Mouse (Mus musculus) CH12.LX (cell line): ENCODE data around the gene Anp32a. TPM values are rescaled to one million over a fixed set of nuclear protein-coding genes. Genes with fewer than 3 reads are reported as not detected.

Experiments
- DNase-seq: peaks from one replicate; pipeline ENCODE4 v3.0.0-alpha.2; 2013; ENCODE audit errors: extremely low read depth
- H3K27ac ChIP-seq: 2 replicates; pipeline ENCODE4 v1.5.1; 2012; ENCODE audit warnings: low read depth, mild to moderate bottlenecking, control low read depth, moderate library complexity; ENCODE audit not compliant: insufficient read depth
- H3K27me3 ChIP-seq: replicated peaks from 2 replicates; pipeline ENCODE3; 2012; ENCODE audit warnings: inconsistent platforms
- H3K36me3 ChIP-seq, 2 experiments: replicated peaks in 1 of 2; 2 replicates each; pipeline versions ENCODE3 to v1.6.1; 2012; ENCODE audit warnings: inconsistent platforms in 1 of 2, low read length in 1 of 2, mild to moderate bottlenecking in 1 of 2, mixed read lengths in 1 of 2, moderate library complexity in 1 of 2; ENCODE audit not compliant: control insufficient read depth in 1 of 2, insufficient read depth in 1 of 2
- H3K4me1 ChIP-seq, 2 experiments: 2 replicates each; pipeline ENCODE4 v1.6.1; 2012; ENCODE audit warnings: inconsistent platforms in 1 of 2, moderate library complexity in 1 of 2; ENCODE audit not compliant: insufficient read depth in 2 of 2, control insufficient read depth in 1 of 2
- H3K4me2 ChIP-seq: 2 replicates; pipeline ENCODE4 v1.6.1; 2012; ENCODE audit warnings: low read depth, mild to moderate bottlenecking, control low read depth; ENCODE audit not compliant: poor library complexity, insufficient read depth, severe bottlenecking
- H3K4me3 ChIP-seq, 3 experiments: fragments of 150-350 bp in 1 of 3; sonication (generic) in 1 of 3; replicated peaks in 1 of 3; 2 replicates each; pipeline versions ENCODE3 to v1.5.1; 2011 to 2012; ENCODE audit warnings: low read depth in 2 of 3, low read length in 2 of 3, mild to moderate bottlenecking in 2 of 3, moderate library complexity in 2 of 3, control low read depth in 1 of 3, improper control_type of control experiment in 1 of 3, inconsistent platforms in 1 of 3, mixed read lengths in 1 of 3; ENCODE audit not compliant: poor library complexity in 1 of 3
- H3K79me2 ChIP-seq: replicated peaks from 2 replicates; pipeline ENCODE4 v1.6.1; 2012; ENCODE audit warnings: mild to moderate bottlenecking, moderate library complexity; ENCODE audit not compliant: control insufficient read depth, poor library complexity, insufficient read depth, severe bottlenecking; ENCODE audit errors: extremely low read depth
- H3K9ac ChIP-seq: 2 replicates; pipeline ENCODE4 v1.6.1; 2012; ENCODE audit warnings: low read depth, mild to moderate bottlenecking, control low read depth, moderate library complexity; ENCODE audit not compliant: insufficient read depth
- H3K9me3 ChIP-seq: replicated peaks from 2 replicates; pipeline ENCODE3; 2012; ENCODE audit warnings: low read length, inconsistent platforms, mixed read lengths
- CHD1 ChIP-seq: IDR thresholded peaks from 2 replicates; pipeline ENCODE4 v1.6.1; 2012; ENCODE audit warnings: low read depth, low read length, improper control_type of control experiment, inconsistent platforms
- CHD2 ChIP-seq: IDR thresholded peaks from 2 replicates; pipeline ENCODE4 v1.6.1; 2011; ENCODE audit warnings: low read length, improper control_type of control experiment
- CTCF ChIP-seq, 2 experiments: IDR thresholded peaks in 1 of 2; conservative IDR thresholded peaks in 1 of 2; 2 replicates each; pipeline ENCODE4 v1.5.1; 2011 to 2012; ENCODE audit warnings: low read depth in 2 of 2, low read length in 2 of 2, improper control_type of control experiment in 1 of 2, inconsistent platforms in 1 of 2, mild to moderate bottlenecking in 1 of 2, moderate library complexity in 1 of 2
- E2F4 ChIP-seq: IDR thresholded peaks from 2 replicates; pipeline ENCODE4 v1.6.1; 2011; ENCODE audit warnings: low read depth, low read length, improper control_type of control experiment; ENCODE audit not compliant: insufficient replicate concordance
- ELF1 ChIP-seq: IDR thresholded peaks from 2 replicates; pipeline ENCODE4 v1.6.1; 2014; ENCODE audit warnings: low read depth, mild to moderate bottlenecking, inconsistent platforms, low read length, improper control_type of control experiment
- EP300 ChIP-seq: IDR thresholded peaks from 2 replicates; pipeline ENCODE4 v1.6.1; 2011; ENCODE audit warnings: low read length, improper control_type of control experiment
- ETS1 ChIP-seq: conservative IDR thresholded peaks from 2 replicates; pipeline ENCODE4 v1.6.1; 2012; ENCODE audit warnings: low read depth, mild to moderate bottlenecking, inconsistent platforms, low read length, improper control_type of control experiment, moderate library complexity
- GABPA ChIP-seq: IDR thresholded peaks from 2 replicates; pipeline ENCODE4 v1.6.1; 2012; ENCODE audit warnings: low read depth, low read length, improper control_type of control experiment, inconsistent platforms; ENCODE audit not compliant: insufficient replicate concordance
- HCFC1 ChIP-seq: IDR thresholded peaks from 2 replicates; pipeline ENCODE4 v1.6.1; 2012; ENCODE audit warnings: low read depth, mild to moderate bottlenecking, inconsistent platforms, low read length, improper control_type of control experiment
- IRF4 ChIP-seq: IDR thresholded peaks from 2 replicates; pipeline ENCODE4 v1.6.1; 2014; ENCODE audit warnings: low read depth, mild to moderate bottlenecking, inconsistent platforms, low read length, improper control_type of control experiment
- JUN ChIP-seq: IDR thresholded peaks from 2 replicates; pipeline ENCODE4 v1.6.1; 2011; ENCODE audit warnings: low read depth, mild to moderate bottlenecking, low read length, improper control_type of control experiment, moderate library complexity; ENCODE audit not compliant: insufficient read depth
- JUND ChIP-seq: conservative IDR thresholded peaks from 2 replicates; pipeline ENCODE4 v1.6.1; 2011; ENCODE audit warnings: low read depth, low read length, improper control_type of control experiment
- KAT2A ChIP-seq: IDR thresholded peaks from 2 replicates; pipeline ENCODE4 v1.6.1; 2012; ENCODE audit warnings: low read length, improper control_type of control experiment, inconsistent platforms; ENCODE audit not compliant: insufficient replicate concordance
- MAFK ChIP-seq: IDR thresholded peaks from 2 replicates; pipeline ENCODE4 v1.6.1; 2011; ENCODE audit warnings: low read length, improper control_type of control experiment; ENCODE audit not compliant: insufficient replicate concordance
- MAX ChIP-seq: IDR thresholded peaks from 2 replicates; pipeline ENCODE4 v1.6.1; 2011; ENCODE audit warnings: low read length, improper control_type of control experiment
- MAZ ChIP-seq: IDR thresholded peaks from 2 replicates; pipeline ENCODE4 v1.6.1; 2012; ENCODE audit warnings: low read depth, mild to moderate bottlenecking, inconsistent platforms, low read length, improper control_type of control experiment, moderate library complexity
- MEF2A ChIP-seq: IDR thresholded peaks from 2 replicates; pipeline ENCODE4 v1.6.1; 2014; ENCODE audit warnings: low read depth, mild to moderate bottlenecking, inconsistent platforms, low read length, improper control_type of control experiment, borderline replicate concordance
- MXI1 ChIP-seq: IDR thresholded peaks from 2 replicates; pipeline ENCODE4 v1.6.1; 2011; ENCODE audit warnings: mild to moderate bottlenecking, low read depth, low read length, improper control_type of control experiment
- NELFE ChIP-seq: IDR thresholded peaks from 2 replicates; pipeline ENCODE4 v1.6.1; 2011; ENCODE audit warnings: low read depth, low read length, improper control_type of control experiment
- NRF1 ChIP-seq: IDR thresholded peaks from 2 replicates; pipeline ENCODE4 v1.6.1; 2014; ENCODE audit warnings: low read depth, mild to moderate bottlenecking, inconsistent platforms, low read length, improper control_type of control experiment, moderate library complexity
- PAX5 ChIP-seq: IDR thresholded peaks from 2 replicates; pipeline ENCODE4 v1.6.1; 2012; ENCODE audit warnings: low read length, inconsistent platforms, mixed read lengths
- POLR2A ChIP-seq: IDR thresholded peaks from 2 replicates; pipeline ENCODE4 v1.6.1; 2011; ENCODE audit warnings: low read depth, mild to moderate bottlenecking, improper control_type of control experiment, low read length
- RAD21 ChIP-seq: IDR thresholded peaks from 2 replicates; pipeline ENCODE4 v1.6.1; 2011; ENCODE audit warnings: low read depth, mild to moderate bottlenecking, low read length, improper control_type of control experiment, moderate library complexity
- RCOR1 ChIP-seq: conservative IDR thresholded peaks from 2 replicates; pipeline ENCODE4 v1.6.1; 2012; ENCODE audit warnings: low read depth, mild to moderate bottlenecking, inconsistent platforms, low read length, improper control_type of control experiment
- SIN3A ChIP-seq: IDR thresholded peaks from 2 replicates; pipeline ENCODE4 v1.6.1; 2012; ENCODE audit warnings: low read length, improper control_type of control experiment, inconsistent platforms
- TBP ChIP-seq: conservative IDR thresholded peaks from 2 replicates; pipeline ENCODE4 v1.6.1; 2011; ENCODE audit warnings: low read depth, low read length, improper control_type of control experiment
- TCF12 ChIP-seq: IDR thresholded peaks from 2 replicates; pipeline ENCODE4 v1.6.1; 2014; ENCODE audit warnings: low read depth, mild to moderate bottlenecking, inconsistent platforms, low read length, improper control_type of control experiment
- UBTF ChIP-seq: IDR thresholded peaks from 2 replicates; pipeline ENCODE4 v1.6.1; 2012; ENCODE audit warnings: low read depth, mild to moderate bottlenecking, inconsistent platforms, low read length, improper control_type of control experiment, moderate library complexity
- USF1 ChIP-seq: IDR thresholded peaks from 2 replicates; pipeline ENCODE4 v1.6.1; 2014; ENCODE audit warnings: low read depth, mild to moderate bottlenecking, inconsistent platforms, low read length, improper control_type of control experiment
- USF2 ChIP-seq: conservative IDR thresholded peaks from 2 replicates; pipeline ENCODE4 v1.6.1; 2011; ENCODE audit warnings: low read depth, low read length, improper control_type of control experiment
- ZC3H11A ChIP-seq: IDR thresholded peaks from 2 replicates; pipeline ENCODE4 v1.6.1; 2012; ENCODE audit warnings: low read depth, mild to moderate bottlenecking, inconsistent platforms, low read length, improper control_type of control experiment
- ZKSCAN1 ChIP-seq: IDR thresholded peaks from 2 replicates; pipeline ENCODE4 v1.6.1; 2012; ENCODE audit warnings: low read depth, inconsistent platforms, low read length, improper control_type of control experiment, borderline replicate concordance
- ZMIZ1 ChIP-seq: IDR thresholded peaks from 2 replicates; pipeline ENCODE4 v1.6.1; 2012; ENCODE audit warnings: low read depth, mild to moderate bottlenecking, inconsistent platforms, low read length, improper control_type of control experiment
- dilution Hi-C: fragments of 300-500 bp; cut with MboI; formaldehyde crosslinking; loops from 2 replicates; pipeline ENCODE4 v1.14.3; 2020; ENCODE audit warnings: low sequenced_read_pairs; ENCODE audit not compliant: extremely low pct_unique_long_range_greater_than_20kb, extremely low pct_ligation_motif_present
- in situ Hi-C: fragments of 300-500 bp; cut with MboI; formaldehyde crosslinking; loops from 3 replicates; pipeline ENCODE4 v1.14.3; 2019; ENCODE audit warnings: low sequenced_read_pairs, low pct_ligation_motif_present, low pct_unique_long_range_greater_than_20kb, mixed read lengths
- polyA plus RNA-seq: library from polyadenylated mRNA; unstranded; fragments of >175 nt; gene quantifications from 2 replicates; pipeline ENCODE4 v1.2.1, GENCODE M21; 2012; ENCODE audit warnings: low read depth; ENCODE audit not compliant: insufficient read length
- total RNA-seq, 2 experiments: library from RNA; depleted of rRNA; stranded (reverse); fragments of 300-350 nt in 1 of 2; fragments of >200 nt in 1 of 2; gene quantifications; 2 replicates each; pipeline ENCODE4 v1.2.3; 2012 to 2014

The Anp32a gene
- total and polyA plus RNA-seq, 3 experiments, result 585 to 1,207 (median 869) TPM

DNA sequence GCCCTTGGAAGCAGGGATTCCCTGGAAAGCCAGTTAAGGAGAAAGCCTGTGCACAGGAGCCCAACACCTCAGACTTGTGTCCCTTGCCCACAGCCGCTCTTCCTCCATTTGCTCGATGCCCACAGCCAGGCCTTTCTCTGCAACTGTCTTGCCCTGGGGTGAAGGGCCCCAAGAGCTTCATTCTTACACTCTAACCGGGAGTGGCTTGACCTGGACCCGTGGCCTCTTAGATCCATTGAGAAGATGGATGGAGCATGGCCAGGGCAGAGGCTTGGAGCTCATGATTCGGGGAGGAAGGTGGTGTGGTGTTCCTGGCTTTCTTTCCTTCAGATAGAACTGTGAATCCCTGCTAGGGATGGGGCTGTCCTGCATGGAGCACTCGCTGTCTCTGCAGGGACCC is 28.1 kb downstream of the Anp32a start:
- dilution Hi-C loops, result no loop called here
- Histone ChIP-seq H3K4me3 (peak overlapping the region; percentile 35 to 66 (median 65)), H3K9me3 (no peaks in the 10 kb centered on the region), H3K4me2 (peak overlapping the region; percentile 83), H3K27me3 (no peaks in the 10 kb centered on the region), H3K4me1 (peaks cover 27 to 92% of the 10 kb centered on the region in 2 experiments), H3K9ac (peak overlapping the region; percentile 82), H3K79me2 (peaks cover 90% of the 10 kb centered on the region), H3K36me3 (peaks cover 11 to 45% of the 10 kb centered on the region in 2 experiments), H3K27ac (peak overlapping the region; percentile 96)
- TF ChIP-seq HCFC1 (no peak), MXI1 (0 out of 2 replicates have a peak, but pooled peaks have one; percentile 13)
- in situ Hi-C loops, result no loop called here
- peak; percentile 3 for DNase-seq

DNA sequence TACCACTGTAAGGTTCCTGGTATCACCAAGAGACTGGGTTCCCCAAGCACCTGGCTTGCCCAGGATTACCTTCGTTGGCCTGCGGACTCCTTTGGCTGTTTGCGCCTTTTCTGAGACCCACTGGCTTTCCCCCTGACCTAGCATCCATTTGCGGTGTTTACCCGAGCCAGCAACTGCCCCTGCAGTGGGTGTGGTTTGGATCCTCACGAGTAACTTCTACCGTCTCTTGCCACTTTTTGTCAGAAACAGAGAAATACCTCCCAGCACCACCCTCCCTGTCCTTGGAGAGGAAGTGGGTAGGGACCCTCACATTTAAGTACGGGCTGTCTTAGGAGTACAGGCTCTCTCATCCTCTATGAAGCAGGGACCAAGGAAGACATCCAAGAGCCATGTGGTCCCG is 29.1 kb downstream of the Anp32a start:
- Histone ChIP-seq H3K27ac (peak overlapping the region; percentile 96), H3K9ac (peak overlapping the region; percentile 82), H3K27me3 (no peaks in the 10 kb centered on the region), H3K4me1 (peaks cover 32 to 92% of the 10 kb centered on the region in 2 experiments), H3K9me3 (no peaks in the 10 kb centered on the region), H3K79me2 (peaks cover 88% of the 10 kb centered on the region), H3K4me3 (peak overlapping the region; percentile 14 to 20 (median 17)), H3K36me3 (peaks cover 19 to 53% of the 10 kb centered on the region in 2 experiments), H3K4me2 (peak overlapping the region; percentile 83)
- in situ Hi-C loops (no loop called here), dilution Hi-C loops (no loop called here)
- peak; percentile 63 for DNase-seq
- no peak for TF ChIP-seq MXI1
- 0 out of 2 replicates have a peak, but pooled peaks have one; percentile 47 for TF ChIP-seq TBP
- no peak for TF ChIP-seq ZMIZ1
- peak; percentile 57 for TF ChIP-seq POLR2A
- no peak for TF ChIP-seq ZKSCAN1
- TF ChIP-seq MAZ, result no peak
- no peak for TF ChIP-seq E2F4
- TF ChIP-seq NELFE, result no peak
- TF ChIP-seq CHD2, result no peak
- no peak for TF ChIP-seq JUND
- TF ChIP-seq CHD1, result no peak
- no peak for TF ChIP-seq RAD21
- TF ChIP-seq KAT2A, result no peak
- no peak for TF ChIP-seq RCOR1
- no peak for TF ChIP-seq USF1
- TF ChIP-seq JUN, result no peak
- no peak for TF ChIP-seq NRF1
- TF ChIP-seq MEF2A, result peak; percentile 12; the same call in 1 of the 2 replicates
- no peak; the same call in 1 of the 2 replicates for TF ChIP-seq MAX
- no peak for TF ChIP-seq TCF12
- TF ChIP-seq EP300, result peak; percentile 5
- TF ChIP-seq UBTF, result 0 out of 2 replicates have a peak, but pooled peaks have one; percentile 46
- TF ChIP-seq PAX5, result no peak
- no peak for TF ChIP-seq IRF4
- no peak for TF ChIP-seq SIN3A
- no peak for TF ChIP-seq CTCF (conservative IDR thresholded peaks at IDR 0.05 in 1 of 2, IDR thresholded peaks at IDR 0.05 in 1 of 2; ENCODE audit: low read depth in 2 of 2, low read length in 2 of 2)
- no peak for TF ChIP-seq ELF1
- TF ChIP-seq ETS1, result no peak; the same call in 1 of the 2 replicates
- TF ChIP-seq ZC3H11A, result no peak
- no peak for TF ChIP-seq GABPA
- TF ChIP-seq MAFK, result no peak
- TF ChIP-seq USF2, result no peak
- no peak for TF ChIP-seq HCFC1
